Mouse (Mus musculus) intestine, postnatal 0 days (tissue): ENCODE measurements around the gene Scrg1. TPM values are rescaled to one million over a fixed set of nuclear protein-coding genes. Genes with fewer than 3 reads are reported as not detected.

Experiments used
- ATAC-seq: fragments of 200-750 bp; cut with Nextera tagmentation; 2 replicates; pipeline ENCODE4 v1.8.0; 2017; ENCODE audit warnings: mild to moderate bottlenecking, moderate TSS enrichment, moderate library complexity
- H3K27ac ChIP-seq: fragments of 300-500 bp; sonication (generic); 2 replicates; pipeline ENCODE4 v1.5.1; 2014; ENCODE audit warnings: mild to moderate bottlenecking, low read depth, low read length, moderate library complexity
- H3K27me3 ChIP-seq: fragments of 300-500 bp; sonication (generic); replicated peaks from 2 replicates; pipeline ENCODE4 v1.6.1; 2014; ENCODE audit warnings: low read length, mixed read lengths; ENCODE audit not compliant: control insufficient read depth, insufficient read depth
- H3K36me3 ChIP-seq: fragments of 300-500 bp; sonication (generic); 2 replicates; pipeline ENCODE4 v1.6.1; 2014; ENCODE audit warnings: mild to moderate bottlenecking, moderate library complexity; ENCODE audit not compliant: control insufficient read depth, insufficient read depth
- H3K4me1 ChIP-seq: fragments of 300-500 bp; sonication (generic); replicated peaks from 2 replicates; pipeline ENCODE4 v1.6.1; 2014; ENCODE audit warnings: antibody characterized with exemption, low read length, mixed read lengths; ENCODE audit not compliant: control insufficient read depth, insufficient read depth
- H3K4me2 ChIP-seq: fragments of 300-500 bp; sonication (generic); replicated peaks from 2 replicates; pipeline ENCODE4 v1.6.1; 2014; ENCODE audit warnings: low read depth, mild to moderate bottlenecking, moderate library complexity
- H3K4me3 ChIP-seq: fragments of 300-500 bp; sonication (generic); 2 replicates; pipeline ENCODE4 v1.5.1; 2014; ENCODE audit warnings: low read depth, low read length
- H3K9ac ChIP-seq: fragments of 300-500 bp; sonication (generic); 2 replicates; pipeline ENCODE4 v1.6.1; 2014; ENCODE audit warnings: mild to moderate bottlenecking, low read depth, low read length
- H3K9me3 ChIP-seq: fragments of 300-500 bp; sonication (generic); 2 replicates; pipeline ENCODE4 v1.6.1; 2016; ENCODE audit warnings: mixed run types; ENCODE audit not compliant: control insufficient read depth
- CTCF ChIP-seq: sonication (generic); IDR thresholded peaks from 2 replicates; pipeline ENCODE4 v1.5.1; 2016; ENCODE audit warnings: low read depth, mild to moderate bottlenecking, control low read depth, antibody characterized with exemption, moderate library complexity
- WGBS: fragments of 180-500 bp; shearing (Covaris S2); extraction: QIAGEN DNeasy Blood & Tissue Kit; methylation state at CpG from one replicate; pipeline ENCODE4 v1.1.7; 2014; 5-methylcytosine and 5-hydroxymethylcytosine counted together
- polyA plus RNA-seq: library from polyadenylated mRNA; unstranded; fragments of >200 nt; fragmentation: Nextera tagmentation; extraction: Ambion mirVana; gene quantifications from 2 replicates; pipeline ENCODE4 v1.2.1, GENCODE M21; 2015

The Scrg1 gene
- polyA plus RNA-seq, 1 experiment from 2014 or later: 0.74 TPM

- no peaks in the 10 kb centered on the region for H3K36me3 ChIP-seq
- H3K27me3 ChIP-seq: no peaks in the 10 kb centered on the region
- no peak overlapping the region for H3K9ac ChIP-seq
- no peak overlapping the region for H3K27ac ChIP-seq
- no peak for TF ChIP-seq CTCF
- H3K4me3 ChIP-seq: no peak overlapping the region
- no peak overlapping the region for H3K4me2 ChIP-seq
- no peaks in the 10 kb centered on the region for H3K4me1 ChIP-seq
- WGBS: 84% methylated on average over 7 of the region's 7 CpGs
- H3K9me3 ChIP-seq: no peaks in the 10 kb centered on the region
- no peak for ATAC-seq
Observed at GRCm38 (mm10) chr8:57450726-57451125, 5.0 kb upstream of the Scrg1 start.

- no peak overlapping the region for H3K9ac ChIP-seq
- H3K27ac ChIP-seq: no peak overlapping the region
- H3K4me1 ChIP-seq: no peaks in the 10 kb centered on the region
- TF ChIP-seq CTCF: no peak
- ATAC-seq: no peak
- no peaks in the 10 kb centered on the region for H3K36me3 ChIP-seq
- H3K4me2 ChIP-seq: no peak overlapping the region
- no peaks in the 10 kb centered on the region for H3K9me3 ChIP-seq
- WGBS: 96% methylated on average over 4 of the region's 4 CpGs
- no peak overlapping the region for H3K4me3 ChIP-seq
- H3K27me3 ChIP-seq: no peaks in the 10 kb centered on the region
Observed at GRCm38 (mm10) chr8:57451896-57452295, 3.8 kb upstream of the Scrg1 start.

GRCm38 (mm10) chr8:57453361-57453760 is 2.4 kb upstream of the Scrg1 start:
- Histone ChIP-seq H3K36me3 (no peaks in the 10 kb centered on the region), H3K9me3 (no peaks in the 10 kb centered on the region), H3K27me3 (no peaks in the 10 kb centered on the region), H3K4me2 (no peak overlapping the region), H3K4me3 (no peak overlapping the region), H3K4me1 (no peaks in the 10 kb centered on the region), H3K9ac (no peak overlapping the region), H3K27ac (no peak overlapping the region)
- no peak for TF ChIP-seq CTCF
- 93% methylated on average over 2 of the region's 2 CpGs for WGBS
- no peak for ATAC-seq

GRCm38 (mm10) chr8:57457152-57457551 is 1.4 kb downstream of the Scrg1 start:
- Histone ChIP-seq H3K4me1 (no peaks in the 10 kb centered on the region), H3K9me3 (no peaks in the 10 kb centered on the region), H3K4me2 (no peak overlapping the region), H3K36me3 (no peaks in the 10 kb centered on the region), H3K9ac (no peak overlapping the region), H3K27me3 (no peaks in the 10 kb centered on the region), H3K4me3 (no peak overlapping the region), H3K27ac (no peak overlapping the region)
- WGBS: 82% methylated on average over 6 of the region's 6 CpGs
- no peak for TF ChIP-seq CTCF
- ATAC-seq: no peak

GRCm38 (mm10) chr8:57457942-57458341 is 2.2 kb downstream of the Scrg1 start:
- Histone ChIP-seq H3K4me3 (no peak overlapping the region), H3K9me3 (no peaks in the 10 kb centered on the region), H3K9ac (no peak overlapping the region), H3K27ac (no peak overlapping the region), H3K36me3 (no peaks in the 10 kb centered on the region), H3K4me2 (no peak overlapping the region), H3K27me3 (no peaks in the 10 kb centered on the region), H3K4me1 (no peaks in the 10 kb centered on the region)
- no peak for ATAC-seq
- WGBS: 72% methylated on average over 3 of the region's 3 CpGs
- TF ChIP-seq CTCF: no peak

GRCm38 (mm10) chr8:57462839-57463238 is 7.1 kb downstream of the Scrg1 start:
- H3K27me3 ChIP-seq: no peaks in the 10 kb centered on the region
- no peaks in the 10 kb centered on the region for H3K9me3 ChIP-seq
- H3K4me1 ChIP-seq: no peaks in the 10 kb centered on the region
- no peak overlapping the region for H3K27ac ChIP-seq
- no peak overlapping the region for H3K4me3 ChIP-seq
- no peak for TF ChIP-seq CTCF
- no peaks in the 10 kb centered on the region for H3K36me3 ChIP-seq
- H3K4me2 ChIP-seq: no peak overlapping the region
- no peak for ATAC-seq
- WGBS: 40% methylated on average over 1 of the region's 1 CpGs
- no peak overlapping the region for H3K9ac ChIP-seq

GRCm38 (mm10) chr8:57463757-57464156 is 8.0 kb downstream of the Scrg1 start:
- no peak overlapping the region for H3K27ac ChIP-seq
- H3K4me3 ChIP-seq: no peak overlapping the region
- no peak for TF ChIP-seq CTCF
- no peak overlapping the region for H3K9ac ChIP-seq
- no peaks in the 10 kb centered on the region for H3K9me3 ChIP-seq
- no peak overlapping the region for H3K4me2 ChIP-seq
- H3K27me3 ChIP-seq: no peaks in the 10 kb centered on the region
- WGBS: 36% methylated on average over 3 of the region's 3 CpGs
- H3K4me1 ChIP-seq: 0 out of 2 replicates have a peak, but pooled peaks cover 1% of the 10 kb centered on the region
- peak; percentile 69 for ATAC-seq
- no peaks in the 10 kb centered on the region for H3K36me3 ChIP-seq
